Mouse (Mus musculus) liver, adult 2 months (tissue): ENCODE measurements around the gene Rnf145.

ENCODE experiments used
- CTCF ChIP-seq: fragments of 200-500 bp; IDR thresholded peaks from 2 replicates; pipeline ENCODE4 v1.5.1; 2011; ENCODE audit warnings: low read depth, low read length, control low read depth
- POLR2A ChIP-seq: fragments of 200-500 bp; IDR thresholded peaks from 2 replicates; pipeline ENCODE4 v1.6.1; 2011; ENCODE audit warnings: low read length, control low read depth; ENCODE audit not compliant: insufficient read depth; ENCODE audit errors: extremely low read depth

GRCm38 (mm10) chr11:44541280-44541679, 22.5 kb downstream of the Rnf145 start:
- TF ChIP-seq CTCF (no peak), POLR2A (no peak)
